ENCODE assay signal across 15 mouse cellular contexts in the genomic region with DNA sequence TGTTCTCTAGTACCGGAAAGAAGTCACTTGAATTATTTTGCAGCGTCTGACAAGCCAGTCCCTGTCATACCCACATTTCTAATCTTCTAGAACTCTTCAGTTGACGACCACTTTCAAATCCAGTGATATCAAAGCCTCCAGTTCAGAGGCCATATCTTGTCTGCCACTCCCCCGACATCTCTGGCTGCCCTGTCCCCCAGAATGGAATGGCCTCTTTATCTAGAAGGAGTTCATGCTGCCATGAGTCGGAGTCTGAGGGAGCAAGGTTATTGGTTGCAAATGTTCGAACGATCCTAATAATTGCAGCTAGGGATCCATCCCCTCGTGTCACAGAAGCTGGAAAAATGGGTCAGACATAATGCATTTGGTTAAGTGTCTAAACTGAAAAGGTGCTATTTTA.
DNase-seq lines count a peak whose midpoint lies in the region; ATAC-seq and TF ChIP-seq lines count a peak whose summit lies in the region.
"Had no signal": no experiment of that assay in that cellular context is flagged by ENCODE, and none has a peak within 500 bp of the region (broad histone marks: within the 10 kb centered on the region; RNA-seq: fewer than 3 reads in every experiment).

No protein-coding gene starts in this region.

- H3K27ac ChIP-seq in hindbrain, embryonic 11.5 days (ENCODE audit: low read depth, low read length): peak overlapping the region; percentile 18; the same call in 1 of the 2 replicates
- H3K27ac ChIP-seq in hindbrain, embryonic 16.5 days (ENCODE audit: low read depth, low read length): no peak overlapping the region
- peak overlapping the region; percentile 62; the same call in 1 of the 2 replicates for H3K27ac ChIP-seq in hindbrain, embryonic 12.5 days
- no peak overlapping the region for H3K27ac ChIP-seq in liver, embryonic 14.5 days
- H3K27ac ChIP-seq in neural tube, embryonic 12.5 days: no peak overlapping the region
- H3K27ac ChIP-seq: embryonic facial prominence, embryonic 13.5 days; stomach, embryonic 15.5 days had no signal

- no peaks in the 10 kb centered on the region for H3K9me3 ChIP-seq in hindbrain, embryonic 11.5 days (ENCODE audit: control insufficient read depth, low read length)
- H3K9me3 ChIP-seq in hindbrain, embryonic 16.5 days (ENCODE audit: control insufficient read depth, low read length): no peaks in the 10 kb centered on the region
- H3K9me3 ChIP-seq in hindbrain, embryonic 12.5 days (replicated peaks): no peaks in the 10 kb centered on the region
- no peaks in the 10 kb centered on the region for H3K9me3 ChIP-seq in liver, embryonic 14.5 days (ENCODE audit: control insufficient read depth, low read length)
- H3K9me3 ChIP-seq in neural tube, embryonic 12.5 days: no peaks in the 10 kb centered on the region
- H3K9me3 ChIP-seq: embryonic facial prominence, embryonic 13.5 days; stomach, embryonic 15.5 days had no signal

- H3K36me3 ChIP-seq in hindbrain, embryonic 11.5 days (ENCODE audit: control insufficient read depth, insufficient read depth, low read length): no peaks in the 10 kb centered on the region
- H3K36me3 ChIP-seq in hindbrain, embryonic 16.5 days (ENCODE audit: control insufficient read depth, insufficient read depth, low read length): no peaks in the 10 kb centered on the region
- H3K36me3 ChIP-seq in hindbrain, embryonic 12.5 days: no peaks in the 10 kb centered on the region
- no peaks in the 10 kb centered on the region for H3K36me3 ChIP-seq in liver, embryonic 14.5 days (replicated peaks; ENCODE audit: control insufficient read depth, insufficient read depth, low read depth)
- H3K36me3 ChIP-seq in neural tube, embryonic 12.5 days: no peaks in the 10 kb centered on the region
- H3K36me3 ChIP-seq: embryonic facial prominence, embryonic 13.5 days; stomach, embryonic 15.5 days had no signal

- H3K4me3 ChIP-seq in hindbrain, embryonic 11.5 days (ENCODE audit: low read depth, low read length): no peak overlapping the region
- H3K4me3 ChIP-seq in hindbrain, embryonic 16.5 days (ENCODE audit: low read length): no peak overlapping the region
- H3K4me3 ChIP-seq in hindbrain, embryonic 12.5 days: no peak overlapping the region
- no peak overlapping the region for H3K4me3 ChIP-seq in liver, embryonic 14.5 days (ENCODE audit: insufficient read depth in 1 of 2, low read depth in 2 of 2, low read length in 2 of 2)
- H3K4me3 ChIP-seq in neural tube, embryonic 12.5 days: no peak overlapping the region
- H3K4me3 ChIP-seq: embryonic facial prominence, embryonic 13.5 days; myocyte; stomach, embryonic 15.5 days had no signal

- no peak for DNase-seq in hindbrain, embryonic 11.5 days (ENCODE audit: low spot score)
- peak in 1 of 3 experiments; percentile 5 for DNase-seq in liver, embryonic 14.5 days (ENCODE audit: low read depth in 3 of 3, low spot score in 3 of 3)
- no peak for DNase-seq in kidney, adult 8-10 months
- DNase-seq: cerebellum, adult 11-12 months; gastrocnemius, postnatal 14 days; lung, postnatal 36 days; thymus, postnatal 25 days had no signal

- H3K27me3 ChIP-seq in hindbrain, embryonic 11.5 days (ENCODE audit: control insufficient read depth, insufficient read depth, low read length): no peaks in the 10 kb centered on the region
- H3K27me3 ChIP-seq in hindbrain, embryonic 16.5 days (replicated peaks; ENCODE audit: control insufficient read depth, insufficient read depth, low read length): no peaks in the 10 kb centered on the region
- no peaks in the 10 kb centered on the region for H3K27me3 ChIP-seq in hindbrain, embryonic 12.5 days
- H3K27me3 ChIP-seq in liver, embryonic 14.5 days (ENCODE audit: control insufficient read depth, insufficient read depth, low read length): no peaks in the 10 kb centered on the region
- H3K27me3 ChIP-seq in neural tube, embryonic 12.5 days (replicated peaks): no peaks in the 10 kb centered on the region
- H3K27me3 ChIP-seq: CH12.LX; embryonic facial prominence, embryonic 13.5 days; stomach, embryonic 15.5 days had no signal

- no peak for TF ChIP-seq CTCF in liver, embryonic 14.5 days (IDR thresholded peaks at IDR 0.05; ENCODE audit: low read depth)

- H3K9ac ChIP-seq in hindbrain, embryonic 11.5 days (ENCODE audit: low read depth, low read length): no peak overlapping the region
- no peak overlapping the region for H3K9ac ChIP-seq in hindbrain, embryonic 16.5 days (ENCODE audit: low read depth, low read length)
- H3K9ac ChIP-seq in hindbrain, embryonic 12.5 days: no peak overlapping the region; the same call in 1 of the 2 replicates
- H3K9ac ChIP-seq in liver, embryonic 14.5 days (replicated peaks): no peak overlapping the region
- no peak overlapping the region for H3K9ac ChIP-seq in neural tube, embryonic 12.5 days
- H3K9ac ChIP-seq: embryonic facial prominence, embryonic 13.5 days; stomach, embryonic 15.5 days had no signal

- 68% methylated on average over 8 of the region's 8 CpGs for WGBS in hindbrain, embryonic 11.5 days
- 51% methylated on average over 8 of the region's 8 CpGs for WGBS in hindbrain, embryonic 16.5 days
- 62% methylated on average over 8 of the region's 8 CpGs for WGBS in hindbrain, embryonic 12.5 days
- 30% methylated on average over 8 of the region's 8 CpGs for WGBS in liver, embryonic 14.5 days (ENCODE audit: insufficient replicate concordance)
- 64% methylated on average over 8 of the region's 8 CpGs for WGBS in neural tube, embryonic 12.5 days

- peak; percentile 30; the same call in 1 of the 2 replicates for ATAC-seq in hindbrain, embryonic 11.5 days (ENCODE audit: low FRiP score)
- ATAC-seq in hindbrain, embryonic 16.5 days: no peak
- peak; percentile 36; the same call in 1 of the 2 replicates for ATAC-seq in hindbrain, embryonic 12.5 days (ENCODE audit: low FRiP score)
- peak; percentile 53 for ATAC-seq in liver, embryonic 14.5 days (ENCODE audit: insufficient read depth)
- no peak for ATAC-seq in neural tube, embryonic 12.5 days (ENCODE audit: low FRiP score, low read depth)
- no peak for ATAC-seq in cerebellum, adult (ENCODE audit: insufficient number of reproducible peaks, low FRiP score, low TSS enrichment)

- H3K4me1 ChIP-seq in hindbrain, embryonic 11.5 days (replicated peaks; ENCODE audit: control insufficient read depth, insufficient read depth, low read length): no peaks in the 10 kb centered on the region
- H3K4me1 ChIP-seq in hindbrain, embryonic 16.5 days (ENCODE audit: control insufficient read depth, insufficient read depth, low read depth, low read length): peaks cover 11% of the 10 kb centered on the region
- H3K4me1 ChIP-seq in hindbrain, embryonic 12.5 days: peaks cover 14% of the 10 kb centered on the region
- peaks cover 0 to 10% of the 10 kb centered on the region in 2 experiments; a peak in 2 of 4 replicates for H3K4me1 ChIP-seq in liver, embryonic 14.5 days (replicated peaks; ENCODE audit: control insufficient read depth in 2 of 2, insufficient read depth in 2 of 2, low read length in 1 of 2)
- H3K4me1 ChIP-seq in neural tube, embryonic 12.5 days: 0 out of 2 replicates have a peak, but pooled peaks cover 7% of the 10 kb centered on the region
- H3K4me1 ChIP-seq: embryonic facial prominence, embryonic 13.5 days; stomach, embryonic 15.5 days had no signal

- H3K4me2 ChIP-seq in hindbrain, embryonic 11.5 days (replicated peaks; ENCODE audit: low read depth, low read length): no peak overlapping the region
- no peak overlapping the region for H3K4me2 ChIP-seq in hindbrain, embryonic 16.5 days (ENCODE audit: low read length)
- H3K4me2 ChIP-seq in hindbrain, embryonic 12.5 days (replicated peaks): 0 out of 2 replicates have a peak overlapping the region, but pooled peaks have one; percentile 1
- 0 out of 2 replicates have a peak overlapping the region, but pooled peaks have one; percentile 5 for H3K4me2 ChIP-seq in liver, embryonic 14.5 days (ENCODE audit: low read depth)
- 0 out of 2 replicates have a peak overlapping the region, but pooled peaks have one; percentile 10 for H3K4me2 ChIP-seq in neural tube, embryonic 12.5 days (replicated peaks)
- H3K4me2 ChIP-seq: embryonic facial prominence, embryonic 13.5 days; stomach, embryonic 15.5 days had no signal

- no peak for TF ChIP-seq EP300 in liver, embryonic 14.5 days (IDR thresholded peaks at IDR 0.05; ENCODE audit: low read depth)

Comparison
In these comparisons a context has a peak if more than half of its experiments do, and no peak if none do; other contexts are left out.
1. ATAC-seq: peak in hindbrain, embryonic 11.5 days (single experiment), hindbrain, embryonic 12.5 days (single experiment) and liver, embryonic 14.5 days (single experiment); none in hindbrain, embryonic 16.5 days (single experiment), neural tube, embryonic 12.5 days (single experiment) and cerebellum, adult (single experiment).
2. H3K27ac ChIP-seq: peak in hindbrain, embryonic 11.5 days (single experiment) and hindbrain, embryonic 12.5 days (single experiment); none in hindbrain, embryonic 16.5 days (single experiment), liver, embryonic 14.5 days (single experiment) and neural tube, embryonic 12.5 days (single experiment).
3. H3K4me2 ChIP-seq: peak in hindbrain, embryonic 12.5 days (single experiment), liver, embryonic 14.5 days (single experiment) and neural tube, embryonic 12.5 days (single experiment); none in hindbrain, embryonic 11.5 days (single experiment) and hindbrain, embryonic 16.5 days (single experiment).